Mouse (Mus musculus) forebrain, embryonic 13.5 days (tissue): Measurements from ENCODE around the gene Wwtr1. TPM values are rescaled to one million over a fixed set of nuclear protein-coding genes. Genes with fewer than 3 reads are reported as not detected.
A peak's percentile ranks its signal among the peaks of the same experiment; 100 is the strongest.

ENCODE experiments used
- ATAC-seq: fragments of 200-750 bp; cut with Nextera tagmentation; 2 replicates; pipeline ENCODE4 v1.8.0; 2017
- H3K27ac ChIP-seq: fragments of 300-500 bp; sonication (generic); 2 replicates; pipeline ENCODE4 v1.5.1; 2015; ENCODE audit warnings: inconsistent platforms, mild to moderate bottlenecking, moderate library complexity
- H3K27me3 ChIP-seq: fragments of 300-500 bp; sonication (generic); 2 replicates; pipeline ENCODE4 v1.6.1; 2015; ENCODE audit warnings: mild to moderate bottlenecking, inconsistent platforms
- H3K36me3 ChIP-seq: fragments of 300-500 bp; sonication (generic); 2 replicates; pipeline ENCODE4 v1.6.1; 2015; ENCODE audit warnings: mild to moderate bottlenecking, inconsistent platforms; ENCODE audit not compliant: poor library complexity, severe bottlenecking
- H3K4me1 ChIP-seq: fragments of 300-500 bp; sonication (generic); 2 replicates; pipeline ENCODE4 v1.6.1; 2015; ENCODE audit warnings: inconsistent platforms
- H3K4me2 ChIP-seq: fragments of 300-500 bp; sonication (generic); 2 replicates; pipeline ENCODE4 v1.6.1; 2015; ENCODE audit warnings: inconsistent platforms, mild to moderate bottlenecking, moderate library complexity
- H3K4me3 ChIP-seq: fragments of 300-500 bp; sonication (generic); 2 replicates; pipeline ENCODE4 v1.5.1; 2015; ENCODE audit warnings: mild to moderate bottlenecking, inconsistent platforms
- H3K9ac ChIP-seq: fragments of 300-500 bp; sonication (generic); 2 replicates; pipeline ENCODE4 v1.6.1; 2015; ENCODE audit warnings: mild to moderate bottlenecking, inconsistent platforms
- H3K9me3 ChIP-seq: fragments of 300-500 bp; sonication (generic); replicated peaks from 2 replicates; pipeline ENCODE4 v1.6.1; 2016; ENCODE audit warnings: inconsistent platforms
- WGBS: fragments of 180-500 bp; shearing (Covaris S2); methylation state at CpG from one replicate; pipeline ENCODE4 v1.1.7; 2015; 5-methylcytosine and 5-hydroxymethylcytosine counted together
- polyA plus RNA-seq: library from polyadenylated mRNA; unstranded; fragments of >200 nt; fragmentation: Nextera tagmentation; extraction: Ambion mirVana; gene quantifications from 2 replicates; pipeline ENCODE4 v1.2.1, GENCODE M21; 2015

Gene Wwtr1
- polyA plus RNA-seq, 1 experiment from 2014 or later: 12.2 TPM

DNA sequence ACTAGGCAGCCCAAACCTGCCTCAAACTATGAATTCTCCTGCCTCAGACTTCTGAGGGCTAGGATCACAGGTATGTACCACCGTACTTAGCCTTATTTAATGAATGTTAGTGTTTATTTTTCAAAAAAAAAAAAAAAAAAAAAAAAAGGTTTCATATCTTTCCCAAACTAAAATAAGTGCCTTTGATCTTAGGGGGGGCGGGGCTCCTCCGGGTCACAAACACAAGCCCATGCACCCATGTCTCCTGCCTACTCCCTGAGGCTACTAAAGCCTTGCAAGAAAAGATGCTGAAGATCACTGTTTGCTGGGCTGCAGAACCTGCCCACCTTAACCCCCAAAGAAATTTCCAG is 20.8 kb downstream of the Wwtr1 start:
- 96% methylated on average over 3 of the region's 3 CpGs for WGBS

DNA sequence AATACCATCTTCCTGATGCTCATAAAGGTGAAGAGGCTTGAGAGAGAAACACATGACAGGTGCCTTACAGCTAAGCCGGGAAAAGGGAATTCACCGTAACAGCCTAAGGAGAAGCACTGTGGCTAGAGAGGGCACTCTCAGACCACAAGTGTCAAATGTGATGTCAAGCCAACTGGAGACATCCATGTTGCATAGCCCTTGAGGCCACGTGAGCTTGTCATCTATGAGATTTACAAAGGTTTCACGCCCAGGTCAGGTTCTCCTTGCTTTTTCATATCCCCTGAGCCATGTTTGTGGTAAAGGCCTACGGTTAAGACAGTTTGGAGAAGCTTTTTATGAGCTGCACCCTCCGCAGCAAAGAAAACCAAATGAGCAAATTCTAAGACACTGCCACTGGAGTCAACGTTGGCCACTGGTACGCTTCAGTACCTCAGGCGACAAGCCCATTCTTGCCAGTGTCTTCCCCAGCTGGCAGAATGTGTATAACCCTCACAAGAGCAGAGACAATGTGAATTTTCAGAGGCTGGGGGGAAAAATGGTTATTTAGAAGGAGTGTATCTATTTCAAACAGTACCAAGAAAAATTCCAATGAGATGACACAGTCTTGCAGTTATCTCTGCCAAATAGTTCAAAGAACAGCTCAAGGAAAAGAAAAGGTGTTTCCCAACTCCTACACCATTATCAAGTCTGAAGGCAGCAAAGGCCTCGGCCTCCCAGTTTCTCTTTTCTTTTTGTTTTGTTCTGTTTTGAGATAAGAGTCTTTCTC is 21.4 kb downstream of the Wwtr1 start:
- Histone ChIP-seq H3K27me3 (no peaks in the 10 kb centered on the region), H3K36me3 (0 out of 2 replicates have a peak, but pooled peaks cover 7% of the 10 kb centered on the region), H3K4me2 (no peak overlapping the region), H3K27ac (no peak overlapping the region), H3K9ac (no peak overlapping the region), H3K4me3 (no peak overlapping the region), H3K4me1 (no peaks in the 10 kb centered on the region), H3K9me3 (no peaks in the 10 kb centered on the region)
- WGBS: 91% methylated on average over 10 of the region's 10 CpGs
- no peak for ATAC-seq

More for the DNA sequence above, 20.8 kb downstream of the Wwtr1 start:
- no peak for ATAC-seq
- Histone ChIP-seq H3K4me3 (no peak overlapping the region), H3K27ac (no peak overlapping the region), H3K27me3 (no peaks in the 10 kb centered on the region), H3K4me1 (no peaks in the 10 kb centered on the region), H3K36me3 (0 out of 2 replicates have a peak, but pooled peaks cover 8% of the 10 kb centered on the region), H3K9ac (no peak overlapping the region), H3K4me2 (no peak overlapping the region), H3K9me3 (no peaks in the 10 kb centered on the region)

DNA sequence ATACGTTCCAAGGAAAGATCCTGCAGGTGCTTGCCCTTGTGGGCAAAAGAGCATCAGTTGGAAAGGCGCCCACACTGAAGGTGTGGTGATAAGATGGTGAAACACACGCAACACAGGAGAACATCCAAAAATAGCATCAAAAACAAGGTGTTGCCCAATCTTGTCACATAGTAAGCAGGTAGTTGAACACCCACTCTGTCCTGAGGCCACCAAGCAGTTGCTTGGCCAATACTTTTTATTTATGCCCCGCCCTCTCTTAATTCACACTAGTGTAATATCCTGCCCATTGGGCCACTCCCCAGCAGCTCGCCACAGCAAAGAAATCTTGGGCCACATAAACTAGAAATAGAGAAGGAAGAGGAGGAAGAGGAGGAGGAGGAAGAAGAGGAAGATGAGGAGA is 22.6 kb downstream of the Wwtr1 start:
- no peaks in the 10 kb centered on the region for H3K9me3 ChIP-seq
- H3K4me2 ChIP-seq: no peak overlapping the region
- no peak overlapping the region for H3K27ac ChIP-seq
- no peak overlapping the region for H3K9ac ChIP-seq
- no peaks in the 10 kb centered on the region for H3K36me3 ChIP-seq
- no peak for ATAC-seq
- H3K4me1 ChIP-seq: no peaks in the 10 kb centered on the region
- WGBS: 97% methylated on average over 5 of the region's 5 CpGs
- no peak overlapping the region for H3K4me3 ChIP-seq
- H3K27me3 ChIP-seq: no peaks in the 10 kb centered on the region

DNA sequence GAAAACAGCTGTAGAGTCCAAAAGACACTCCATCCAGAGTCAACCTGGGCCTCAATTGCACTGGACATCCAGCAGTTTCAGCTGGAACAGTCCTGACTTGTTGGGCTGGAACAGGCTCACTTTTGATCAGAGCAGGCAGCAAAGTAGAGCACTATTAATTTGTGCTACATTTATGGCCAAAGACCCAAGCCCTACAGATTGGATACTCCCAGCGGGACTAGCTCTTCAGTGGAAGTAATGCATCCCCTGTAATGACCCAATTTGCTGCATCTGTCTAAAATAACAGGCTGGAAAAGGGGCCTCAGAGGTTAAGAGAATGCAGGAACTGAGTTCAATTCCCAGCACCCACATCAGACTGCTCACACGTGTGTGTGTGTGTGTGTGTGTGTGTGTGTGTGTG is 24.5 kb downstream of the Wwtr1 start:
- Histone ChIP-seq H3K9ac (no peak overlapping the region), H3K36me3 (no peaks in the 10 kb centered on the region), H3K9me3 (no peaks in the 10 kb centered on the region), H3K27me3 (no peaks in the 10 kb centered on the region), H3K4me2 (no peak overlapping the region), H3K4me3 (no peak overlapping the region), H3K27ac (no peak overlapping the region), H3K4me1 (no peaks in the 10 kb centered on the region)
- 91% methylated on average over 2 of the region's 2 CpGs for WGBS
- no peak for ATAC-seq

DNA sequence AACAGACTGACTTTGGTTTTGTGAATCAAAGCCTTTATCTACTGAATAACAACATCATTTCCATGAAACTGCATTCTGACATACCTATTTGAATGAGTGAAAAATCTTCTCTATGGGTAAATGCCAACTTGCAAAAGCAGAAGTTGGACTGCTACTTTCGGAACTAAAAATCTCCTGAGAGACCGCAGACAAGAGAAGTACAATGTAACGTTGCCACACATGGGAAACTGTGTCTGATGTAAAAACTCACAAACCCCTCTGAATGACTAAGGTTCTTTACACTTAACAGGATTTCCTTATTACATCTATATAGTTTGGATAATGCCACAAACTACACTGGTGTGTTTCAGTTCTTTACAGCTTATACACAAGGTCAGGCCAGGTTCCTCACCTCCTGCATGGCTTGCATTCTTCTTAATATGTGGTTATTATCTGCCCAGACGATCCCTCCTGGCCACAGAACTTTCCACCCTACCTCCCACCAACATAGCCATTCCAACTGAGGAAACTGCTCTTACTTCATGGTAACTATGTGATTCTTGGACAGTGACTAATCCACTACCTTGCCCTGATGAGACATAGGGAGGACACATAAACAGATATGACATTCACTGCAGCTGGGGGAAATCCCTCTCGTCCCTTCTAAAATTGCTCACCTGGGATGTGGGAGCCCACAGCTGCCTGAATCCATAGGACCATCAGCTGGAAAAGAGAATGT is 25.1 kb downstream of the Wwtr1 start:
- Histone ChIP-seq H3K4me1 (no peaks in the 10 kb centered on the region), H3K9me3 (no peaks in the 10 kb centered on the region), H3K9ac (no peak overlapping the region), H3K4me2 (no peak overlapping the region), H3K27ac (no peak overlapping the region), H3K4me3 (no peak overlapping the region), H3K36me3 (no peaks in the 10 kb centered on the region), H3K27me3 (no peaks in the 10 kb centered on the region)
- 79% methylated on average over 5 of the region's 5 CpGs for WGBS
- ATAC-seq: no peak

DNA sequence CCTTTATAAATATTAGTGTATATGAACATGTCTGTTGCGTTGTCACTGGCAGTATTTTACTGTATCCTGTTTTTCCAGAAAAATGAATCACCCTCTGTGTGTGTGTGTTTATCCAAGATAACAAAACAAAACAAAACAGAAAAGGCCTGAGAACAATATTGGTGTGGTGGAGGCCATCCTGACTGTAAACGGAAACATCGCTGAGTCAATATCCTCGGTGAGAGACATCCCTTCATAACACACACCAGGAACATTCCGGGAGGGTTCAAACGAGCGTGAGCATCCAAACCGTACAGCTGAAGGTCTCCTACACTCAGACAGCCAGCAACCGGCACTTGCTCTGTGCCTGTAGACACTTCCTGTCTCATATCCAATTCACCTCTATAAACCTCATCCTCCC is 31.6 kb downstream of the Wwtr1 start:
- Histone ChIP-seq H3K36me3 (no peaks in the 10 kb centered on the region), H3K4me3 (no peak overlapping the region), H3K27ac (no peak overlapping the region; the same call in 1 of the 2 replicates), H3K27me3 (no peaks in the 10 kb centered on the region), H3K4me2 (no peak overlapping the region), H3K9ac (no peak overlapping the region), H3K4me1 (peaks cover 7% of the 10 kb centered on the region), H3K9me3 (no peaks in the 10 kb centered on the region)
- 93% methylated on average over 9 of the region's 9 CpGs for whole genome bisulfite sequencing
- ATAC-seq: no peak

DNA sequence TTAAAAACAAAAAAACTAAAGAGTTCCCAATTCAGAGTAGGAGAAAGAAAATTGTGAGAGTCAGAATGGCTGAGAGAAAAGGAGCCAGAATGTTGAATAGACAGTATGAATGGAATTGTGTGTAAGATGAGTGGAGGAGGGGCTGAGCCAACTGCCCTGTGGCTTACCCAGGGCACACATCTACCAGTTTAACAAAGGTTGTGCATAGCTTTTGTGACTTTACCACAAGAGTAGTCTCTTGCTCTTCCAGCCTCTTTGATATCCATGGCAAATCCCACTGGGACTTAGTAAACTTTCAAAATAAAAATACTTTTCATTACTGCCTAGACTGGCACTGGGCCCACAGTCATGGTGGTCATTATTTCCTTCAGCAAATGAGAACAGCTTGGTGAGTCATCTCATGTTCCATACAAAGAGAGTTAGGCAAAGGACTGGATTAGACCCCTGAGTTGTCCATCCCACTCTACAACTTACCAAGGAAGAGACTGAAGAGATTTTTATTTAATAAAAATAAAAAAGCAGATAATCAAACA is 32.8 kb downstream of the Wwtr1 start:
- Histone ChIP-seq H3K4me3 (no peak overlapping the region), H3K36me3 (no peaks in the 10 kb centered on the region), H3K4me2 (no peak overlapping the region), H3K27me3 (no peaks in the 10 kb centered on the region), H3K4me1 (peaks cover 7% of the 10 kb centered on the region), H3K27ac (no peak overlapping the region), H3K9ac (no peak overlapping the region), H3K9me3 (no peaks in the 10 kb centered on the region)
- no peak for ATAC-seq

DNA sequence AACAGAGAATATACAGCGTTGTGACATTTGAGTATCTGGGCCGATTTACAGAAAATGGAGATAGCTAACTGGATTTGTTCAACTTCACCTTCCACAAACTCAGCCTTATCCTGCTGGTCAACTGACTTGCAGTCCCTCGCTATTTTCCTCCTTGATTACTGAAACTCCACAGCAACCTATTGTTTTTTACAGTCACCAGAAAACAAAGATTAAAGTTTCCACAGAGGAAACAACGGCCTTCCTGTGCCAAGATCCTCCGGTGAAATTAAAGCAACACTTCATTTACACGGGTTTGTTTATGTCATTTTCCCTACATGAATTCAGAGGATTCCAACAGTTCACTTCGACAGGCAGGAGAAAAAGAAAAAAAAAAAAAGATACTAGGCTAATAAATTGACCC is 34.5 kb downstream of the Wwtr1 start:
- no peak overlapping the region for H3K27ac ChIP-seq
- no peaks in the 10 kb centered on the region for H3K9me3 ChIP-seq
- H3K4me1 ChIP-seq: peaks cover 7% of the 10 kb centered on the region
- no peak overlapping the region for H3K9ac ChIP-seq
- WGBS: 77% methylated on average over 7 of the region's 7 CpGs
- ATAC-seq: no peak
- H3K36me3 ChIP-seq: no peaks in the 10 kb centered on the region
- no peak overlapping the region for H3K4me3 ChIP-seq
- H3K4me2 ChIP-seq: no peak overlapping the region
- H3K27me3 ChIP-seq: no peaks in the 10 kb centered on the region

DNA sequence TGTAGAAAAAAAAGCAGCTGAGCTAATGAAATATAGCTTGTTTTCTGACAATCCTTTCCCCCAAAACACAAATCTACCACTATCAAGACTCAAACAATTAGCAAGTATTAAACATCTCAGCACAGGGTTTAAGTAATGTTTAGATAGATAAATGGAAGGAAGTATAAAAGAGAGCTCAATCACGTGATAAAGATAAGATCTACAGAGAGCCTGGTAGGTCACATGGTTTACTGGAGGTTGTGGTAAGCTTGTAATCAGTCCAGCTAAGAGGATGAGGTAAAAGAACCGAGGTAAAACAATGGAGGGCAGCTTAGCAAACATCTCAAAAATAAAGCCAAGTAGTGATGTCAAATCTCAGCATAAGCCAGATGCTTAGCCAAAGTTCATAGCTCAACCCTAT is 35.2 kb downstream of the Wwtr1 start:
- Histone ChIP-seq H3K4me3 (no peak overlapping the region), H3K4me1 (peaks cover 7% of the 10 kb centered on the region)
- WGBS: 73% methylated on average over 2 of the region's 2 CpGs

DNA sequence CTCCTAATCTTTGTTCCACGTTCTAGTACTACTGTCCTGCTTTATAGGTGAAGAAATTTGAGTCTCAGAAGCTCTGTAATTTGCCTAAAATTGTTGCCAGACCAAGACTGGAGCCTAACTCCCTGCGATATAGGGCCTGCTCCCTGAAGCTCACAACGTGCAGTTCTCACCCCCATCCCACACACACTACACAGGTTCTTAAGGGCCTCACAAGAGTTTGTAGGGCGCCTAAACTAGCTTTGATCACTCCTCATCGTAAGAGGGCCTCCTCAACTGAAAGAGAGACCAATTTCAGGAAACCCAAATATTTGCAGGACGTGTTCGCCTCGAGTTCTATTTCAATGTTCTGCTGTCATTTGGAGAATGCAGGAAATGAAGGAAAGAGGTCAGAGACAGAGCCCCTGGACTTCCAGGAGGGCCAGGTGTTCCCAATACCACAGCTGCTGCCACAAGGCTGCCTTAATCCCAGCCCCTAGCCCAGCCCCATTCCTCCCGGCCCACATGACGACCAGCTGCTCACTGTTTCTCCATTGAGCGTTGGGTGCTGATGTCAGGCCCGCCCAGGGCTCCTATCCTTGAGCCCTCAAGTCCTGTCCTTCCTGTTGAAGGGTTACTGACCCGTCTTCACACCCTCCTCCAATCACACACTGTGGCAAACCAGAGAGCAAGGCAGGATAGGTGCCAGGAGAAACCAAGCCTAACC is 40.1 kb downstream of the Wwtr1 start:
- H3K4me2 ChIP-seq: no peak overlapping the region
- H3K36me3 ChIP-seq: no peaks in the 10 kb centered on the region
- peaks cover 17% of the 10 kb centered on the region for H3K4me1 ChIP-seq
- no peak for ATAC-seq
- no peak overlapping the region for H3K27ac ChIP-seq
- no peaks in the 10 kb centered on the region for H3K9me3 ChIP-seq
- H3K27me3 ChIP-seq: no peaks in the 10 kb centered on the region
- WGBS: 82% methylated on average over 13 of the region's 13 CpGs
- H3K4me3 ChIP-seq: no peak overlapping the region
- no peak overlapping the region for H3K9ac ChIP-seq

More for the DNA sequence above, 35.2 kb downstream of the Wwtr1 start:
- Histone ChIP-seq H3K27ac (no peak overlapping the region), H3K9me3 (no peaks in the 10 kb centered on the region), H3K9ac (no peak overlapping the region), H3K4me2 (no peak overlapping the region), H3K36me3 (no peaks in the 10 kb centered on the region), H3K27me3 (no peaks in the 10 kb centered on the region)
- no peak for ATAC-seq

DNA sequence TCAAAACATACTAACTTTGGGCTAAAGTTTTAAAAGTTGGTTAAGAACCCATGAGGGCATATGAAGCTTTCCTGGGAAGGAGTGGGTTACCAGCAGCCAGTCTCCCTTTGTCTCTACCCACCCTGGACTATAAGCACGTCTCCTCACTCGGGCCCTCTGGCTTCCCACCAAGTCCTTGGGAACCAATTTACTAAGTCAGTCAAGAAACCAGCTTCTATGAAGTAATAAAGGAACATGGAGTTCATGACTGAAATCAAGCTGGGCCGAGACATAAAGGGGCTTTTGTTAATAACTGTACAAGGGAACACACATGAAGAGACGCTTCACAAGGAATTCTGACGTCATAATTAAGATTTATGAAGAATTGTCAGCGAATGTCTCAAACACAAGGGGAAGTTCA is 41.3 kb downstream of the Wwtr1 start:
- Histone ChIP-seq H3K27ac (peak overlapping the region; percentile 59; the same call in 1 of the 2 replicates), H3K36me3 (no peaks in the 10 kb centered on the region)
- ATAC-seq: peak; percentile 84

DNA sequence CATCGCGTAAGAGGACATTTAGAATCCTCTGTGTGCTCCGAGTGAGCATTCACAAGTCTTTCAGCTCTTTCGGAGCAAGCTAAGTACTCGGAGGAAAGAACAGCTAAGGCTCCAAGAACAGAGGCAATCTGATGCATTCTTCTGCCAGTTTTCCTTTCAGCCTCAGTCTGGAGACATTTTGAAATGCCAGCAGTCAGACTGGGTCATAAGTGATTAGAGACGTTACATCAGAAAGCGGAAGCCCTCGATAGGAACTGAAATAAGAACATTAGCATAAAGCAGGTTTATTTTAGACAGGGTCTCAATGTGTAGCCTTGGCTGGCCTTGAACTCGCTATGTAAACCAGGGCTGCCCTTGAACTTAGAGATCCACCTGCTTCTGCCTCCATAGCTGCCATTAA is 41.8 kb downstream of the Wwtr1 start:
- H3K27ac ChIP-seq: peak overlapping the region; percentile 59; the same call in 1 of the 2 replicates

More for the DNA sequence above, 41.3 kb downstream of the Wwtr1 start:
- Histone ChIP-seq H3K4me3 (no peak overlapping the region), H3K4me1 (peaks cover 17% of the 10 kb centered on the region), H3K9me3 (no peaks in the 10 kb centered on the region), H3K27me3 (no peaks in the 10 kb centered on the region), H3K4me2 (no peak overlapping the region), H3K9ac (no peak overlapping the region)
- WGBS: 42% methylated on average over 6 of the region's 6 CpGs

More for the DNA sequence above, 41.8 kb downstream of the Wwtr1 start:
- H3K9ac ChIP-seq: no peak overlapping the region
- H3K36me3 ChIP-seq: no peaks in the 10 kb centered on the region
- WGBS: 77% methylated on average over 9 of the region's 9 CpGs
- H3K4me2 ChIP-seq: no peak overlapping the region
- ATAC-seq: no peak
- H3K4me3 ChIP-seq: no peak overlapping the region
- H3K9me3 ChIP-seq: no peaks in the 10 kb centered on the region
- no peaks in the 10 kb centered on the region for H3K27me3 ChIP-seq
- peaks cover 17% of the 10 kb centered on the region for H3K4me1 ChIP-seq
